Mouse (Mus musculus) frontal cortex, postnatal 14 days (tissue): ENCODE results near the gene Plcd3.

Experiments used
- DNase-seq, 2 experiments: peaks; one replicate each; pipeline ENCODE4 v3.0.0; 2022; ENCODE audit warnings: low spot score in 2 of 2

Gene Plcd3

DNA sequence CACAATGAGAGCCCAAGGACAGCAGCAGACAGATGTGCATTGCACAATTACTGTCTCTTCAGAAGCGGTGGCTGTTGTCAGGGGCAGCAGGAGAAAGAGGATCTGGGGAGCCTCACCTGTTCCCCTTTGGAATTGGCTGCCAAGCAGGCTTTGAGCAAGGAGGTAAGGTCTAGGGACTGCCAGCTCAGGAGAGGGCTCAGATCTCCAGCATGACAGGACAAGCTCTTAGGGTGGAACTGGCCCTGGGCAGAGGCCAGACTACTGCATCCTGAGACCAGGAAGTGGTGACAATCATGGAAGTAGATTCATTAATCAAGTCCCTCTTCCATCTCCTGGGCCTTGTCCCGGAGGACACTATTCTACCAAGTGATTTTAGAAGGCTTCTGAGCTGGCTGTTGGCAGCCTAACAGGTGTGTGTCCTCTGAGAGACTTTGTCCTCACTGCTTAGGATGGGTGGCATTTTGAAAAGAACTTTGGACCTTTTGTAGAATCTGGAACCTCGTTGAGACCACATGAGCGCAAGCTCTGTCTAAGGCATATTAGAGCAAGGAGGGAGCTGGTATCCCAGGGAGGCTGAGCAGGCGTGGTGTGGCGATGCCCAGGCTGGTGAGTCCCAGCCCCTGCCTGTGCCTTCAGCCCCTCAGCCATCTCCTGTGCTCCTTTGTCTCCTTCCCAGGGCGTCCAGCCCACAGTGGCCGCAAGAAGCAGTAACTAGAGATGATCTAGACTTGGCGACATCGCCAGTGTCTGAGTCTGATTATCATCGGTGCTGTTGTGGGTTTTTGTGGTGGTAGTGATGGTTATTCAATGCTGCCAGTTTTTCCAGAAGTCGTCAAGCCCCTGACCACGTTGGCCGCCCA lies 35.0 kb downstream of the Plcd3 start:
- DNase-seq = no peak

DNA sequence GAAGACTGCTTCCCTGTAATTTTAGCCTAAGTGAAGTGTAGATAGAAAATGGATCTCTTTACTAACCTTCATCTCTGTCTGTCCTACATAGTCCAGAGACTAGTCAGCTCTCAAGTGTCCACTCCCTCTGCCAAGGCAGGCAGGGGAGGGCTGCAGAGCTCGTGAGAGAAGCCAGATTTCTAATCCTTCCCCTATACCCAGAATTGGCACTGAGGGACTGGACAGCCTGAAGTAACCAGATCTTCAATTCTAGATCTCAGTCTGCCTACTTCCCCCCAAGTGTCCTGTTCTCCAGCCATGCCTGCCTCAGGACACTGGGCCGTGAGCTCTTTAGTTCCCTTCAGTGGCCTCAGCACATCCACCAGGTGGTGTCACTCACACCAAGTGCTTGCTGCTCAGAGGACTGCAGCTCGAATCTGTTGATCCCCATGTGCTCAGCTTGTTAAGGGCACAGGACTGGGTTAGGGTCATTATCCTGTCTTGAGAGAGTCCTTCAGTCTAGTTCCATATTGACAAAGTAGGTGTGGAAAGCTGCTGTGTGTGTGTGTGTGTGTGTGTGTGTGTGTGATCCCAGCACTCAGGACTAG lies 42.9 kb downstream of the Plcd3 start:
- no peak for DNase-seq

DNA sequence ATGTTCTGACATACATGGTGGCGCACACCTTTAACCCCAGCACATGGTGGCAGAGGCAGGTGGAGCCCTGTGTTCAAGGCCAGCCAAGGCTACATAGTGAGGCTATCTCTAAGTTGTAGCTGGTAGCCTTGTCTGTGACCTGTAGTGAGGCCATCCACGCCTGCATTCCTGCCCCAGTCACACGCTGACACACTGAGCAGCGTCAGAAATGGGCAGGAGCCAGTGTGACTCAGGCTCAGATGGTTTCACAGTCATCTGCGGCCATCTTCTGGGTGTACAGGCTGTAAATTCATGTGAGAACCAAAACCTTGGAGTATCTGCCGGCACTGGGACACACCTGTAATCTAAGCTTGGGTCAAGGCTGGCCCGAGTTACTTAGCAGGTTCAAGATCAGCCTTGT lies 44.8 kb downstream of the Plcd3 start:
- no peak for DNase-seq

DNA sequence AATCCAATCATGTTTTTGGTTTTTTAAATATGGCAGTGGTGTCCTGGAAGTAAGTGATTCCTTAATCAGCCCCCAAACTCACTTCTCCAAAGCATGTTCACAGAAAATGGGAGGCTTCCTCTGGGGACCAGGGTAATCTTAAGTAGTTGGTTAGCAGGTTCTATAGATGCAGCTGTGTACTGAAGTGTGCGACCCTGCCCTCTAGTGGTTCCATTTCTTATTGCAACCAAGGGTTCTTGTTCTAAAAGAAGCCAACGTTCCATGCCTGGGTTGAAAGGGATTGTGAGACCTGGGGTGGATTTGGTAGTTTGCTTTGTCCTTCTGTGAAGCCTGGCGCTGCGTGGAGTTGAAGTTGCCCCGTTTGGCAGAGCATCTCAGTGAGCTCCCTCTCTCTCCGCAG lies 46.7 kb downstream of the Plcd3 start:
- peak; percentile 51 to 83 for DNase-seq

DNA sequence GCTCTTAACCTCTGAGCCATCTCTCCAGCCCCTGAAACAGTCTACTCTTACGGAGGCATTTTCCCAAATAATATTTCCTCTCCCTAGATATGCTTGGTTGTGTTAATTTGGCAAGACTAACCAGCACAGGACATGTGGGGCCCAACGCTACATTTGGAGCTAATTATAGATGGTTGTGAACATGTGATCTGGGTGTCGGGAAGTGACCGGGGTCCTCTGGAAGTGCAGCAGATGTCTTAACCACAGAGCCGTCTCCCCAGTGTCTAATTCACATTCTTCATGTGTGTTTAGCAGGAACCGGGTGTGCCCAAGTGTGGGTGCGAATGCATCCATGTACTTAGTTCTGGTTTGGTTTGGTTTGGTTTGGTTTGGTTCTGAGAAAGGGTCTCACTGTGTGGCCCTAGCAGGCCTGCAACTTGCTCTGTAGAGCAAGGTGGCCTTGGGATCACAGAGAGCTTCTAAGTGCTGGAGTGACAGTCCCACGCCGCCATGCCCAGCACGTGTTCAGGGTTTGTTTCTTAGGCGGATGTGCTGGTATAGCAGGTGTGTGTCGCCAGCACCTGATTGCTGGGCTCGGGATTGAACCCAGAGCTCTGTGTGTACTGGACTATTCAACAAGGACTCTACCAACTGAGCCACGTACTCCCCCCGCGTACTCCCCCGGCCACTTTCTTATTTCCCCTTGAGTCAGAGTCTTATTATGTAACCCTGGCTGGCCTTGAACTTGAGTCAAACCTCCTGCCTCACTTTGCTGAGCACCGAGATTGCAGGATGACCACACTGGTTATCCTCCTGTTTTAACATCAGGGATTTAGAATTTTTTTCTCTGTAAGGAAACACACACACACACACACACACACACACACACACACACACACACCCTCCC lies 48.0 kb downstream of the Plcd3 start:
- no peak for DNase-seq

DNA sequence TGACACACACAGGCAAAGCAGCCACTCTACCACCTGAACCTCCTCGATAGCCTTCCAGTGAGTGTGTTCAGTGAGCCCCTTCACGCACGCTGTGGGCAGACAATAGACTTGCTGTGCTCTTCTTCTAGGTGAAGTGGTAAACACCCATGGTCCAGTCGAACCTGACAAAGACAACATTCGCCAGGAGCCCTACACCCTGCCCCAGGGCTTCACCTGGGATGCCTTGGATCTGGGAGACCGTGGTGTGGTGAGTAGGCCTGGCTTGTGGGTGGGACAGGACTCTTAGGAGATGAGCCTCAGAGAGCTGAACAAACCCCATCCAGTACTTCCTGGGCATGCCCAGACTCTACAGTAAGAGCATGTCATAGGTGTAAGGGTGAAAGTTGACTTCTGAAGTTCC lies 49.4 kb downstream of the Plcd3 start:
- no peak for DNase-seq

DNA sequence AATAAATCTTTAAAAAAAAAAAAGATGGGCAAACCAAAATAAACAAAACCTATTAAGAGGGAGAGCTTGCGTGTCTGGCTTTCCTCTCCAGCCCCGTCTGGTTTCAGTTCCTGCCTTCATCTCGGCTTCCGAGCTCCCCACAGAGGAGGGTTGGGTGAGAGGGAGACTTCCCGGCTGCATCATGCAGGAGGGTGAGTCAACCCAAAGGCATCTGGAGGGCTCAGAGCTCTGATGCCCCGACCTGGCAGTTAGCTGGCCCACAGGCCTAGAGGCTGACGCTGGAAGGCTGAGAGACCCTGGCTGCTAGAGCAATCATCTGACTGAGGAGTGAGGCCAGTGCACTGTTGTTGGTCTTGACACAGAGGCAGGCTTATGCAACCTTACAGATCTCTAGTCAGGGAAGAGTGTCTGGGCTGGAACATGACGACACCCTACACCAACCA lies 50.2 kb downstream of the Plcd3 start:
- DNase-seq = peak in 1 of 2 experiments; percentile 55

DNA sequence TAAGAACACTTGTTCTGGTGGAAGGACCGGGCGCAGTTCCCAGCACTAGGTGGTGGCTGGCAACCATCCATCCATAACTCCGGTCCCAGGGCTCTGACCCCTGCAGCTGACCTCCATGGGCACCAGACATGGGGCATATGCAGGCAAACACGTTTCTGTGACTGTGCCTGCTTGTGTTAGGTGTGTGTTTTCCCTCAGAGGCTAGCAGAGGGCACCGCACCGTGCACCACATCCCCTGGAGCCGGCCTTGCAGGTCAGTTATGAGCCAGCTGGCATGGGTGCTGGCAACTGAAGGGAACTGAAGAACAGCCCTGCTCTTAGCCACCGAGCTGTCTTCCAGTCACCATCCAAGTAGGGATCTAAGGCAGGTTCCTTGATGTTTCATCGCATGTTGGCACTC lies 51.3 kb downstream of the Plcd3 start:
- no peak for DNase-seq

DNA sequence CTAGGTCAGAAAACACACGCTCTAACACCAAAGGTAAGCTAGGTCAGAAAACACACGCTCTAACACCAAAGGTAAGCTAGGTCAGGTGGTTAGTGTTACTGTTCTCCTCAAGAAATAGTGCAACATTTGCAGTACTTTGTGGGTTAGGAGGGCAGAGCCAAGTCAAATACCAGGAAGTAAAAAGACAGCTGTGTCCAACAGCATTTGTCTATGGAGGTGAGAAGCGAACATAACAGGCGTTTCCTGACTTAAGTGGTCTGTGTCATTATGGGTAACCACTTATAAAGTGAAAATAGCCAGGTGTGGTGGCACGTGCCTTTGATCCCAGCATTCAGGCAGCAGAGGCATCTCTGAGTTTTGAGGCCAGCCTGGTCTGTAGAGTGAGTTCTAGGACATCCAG lies 51.8 kb downstream of the Plcd3 start:
- DNase-seq = no peak

DNA sequence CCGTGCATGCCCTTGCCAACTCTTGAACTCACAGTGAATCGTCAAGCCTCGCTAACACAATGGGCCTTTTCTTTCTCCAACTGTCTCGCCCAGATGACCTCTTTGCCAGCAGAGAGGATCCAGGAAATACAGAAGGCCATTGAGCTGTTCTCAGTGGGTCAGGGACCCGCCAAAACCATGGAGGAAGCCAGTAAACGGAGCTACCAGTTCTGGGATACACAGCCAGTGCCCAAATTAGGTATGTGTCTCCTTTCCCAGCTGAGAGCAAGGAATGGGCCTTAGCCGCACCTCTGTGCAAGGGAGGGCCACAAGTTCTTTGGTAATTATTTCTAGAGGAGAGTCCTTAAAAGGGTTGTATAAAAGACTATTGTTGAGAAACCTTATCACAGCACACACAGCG lies 55.2 kb downstream of the Plcd3 start:
- no peak for DNase-seq

DNA sequence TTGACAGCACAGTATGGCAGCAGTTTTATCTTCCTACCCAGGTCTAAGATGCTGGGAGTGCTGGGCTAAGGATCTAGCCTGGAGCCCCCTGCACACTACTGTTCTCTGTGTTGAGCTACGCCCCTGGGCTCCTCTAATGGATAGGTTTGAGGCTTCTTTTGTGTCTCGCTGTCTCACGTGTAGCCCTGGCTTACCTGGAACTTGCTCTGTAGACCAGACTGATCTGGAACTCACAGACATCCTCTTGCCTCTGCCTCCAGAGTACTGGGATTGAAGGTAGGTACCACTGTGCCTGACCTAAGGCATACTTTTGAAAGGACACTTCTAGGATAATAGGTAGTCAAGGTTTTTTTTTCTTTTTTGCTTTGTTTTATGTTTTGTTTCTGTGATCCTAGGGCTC lies 57.5 kb downstream of the Plcd3 start:
- DNase-seq = no peak

DNA sequence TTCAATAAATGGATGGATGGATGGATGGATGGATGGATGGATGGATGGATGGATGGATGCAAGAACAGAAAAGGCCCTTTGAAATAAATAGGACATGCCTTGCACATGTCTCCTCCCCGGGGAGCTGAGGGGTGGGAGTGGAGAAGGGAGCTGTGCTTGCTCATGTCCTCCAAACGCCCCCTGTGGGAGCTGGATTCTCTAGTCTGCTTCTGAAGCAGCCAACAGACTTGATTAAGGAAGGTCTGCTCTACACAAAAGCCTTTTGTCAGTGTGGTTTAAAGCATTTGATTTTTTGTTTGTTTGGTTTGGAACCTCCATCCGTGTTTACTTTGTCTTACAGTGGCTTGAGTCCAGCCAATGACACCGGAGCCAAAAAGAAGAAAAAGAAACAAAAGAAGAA lies 58.6 kb downstream of the Plcd3 start:
- DNase-seq = no peak

DNA sequence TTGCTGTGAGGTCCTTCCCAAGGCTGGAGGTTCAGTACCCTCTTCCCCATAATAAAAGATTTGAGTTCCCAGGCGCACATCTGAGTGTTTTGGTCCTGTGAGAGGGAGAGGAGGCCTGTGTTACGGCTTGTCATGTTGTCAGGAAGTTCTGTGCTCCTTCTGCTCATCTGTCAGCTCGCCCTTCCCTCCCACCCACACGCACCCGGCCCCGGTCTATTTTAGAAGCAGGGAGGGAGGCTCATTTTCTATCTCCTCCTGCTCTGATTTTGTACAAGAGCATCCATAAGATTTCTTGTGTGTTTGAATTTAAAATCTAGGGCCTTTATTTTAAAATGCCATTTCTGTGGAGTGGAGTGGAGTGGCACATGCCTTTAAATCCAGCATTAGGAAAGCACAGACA lies 63.4 kb downstream of the Plcd3 start:
- DNase-seq = no peak

DNA sequence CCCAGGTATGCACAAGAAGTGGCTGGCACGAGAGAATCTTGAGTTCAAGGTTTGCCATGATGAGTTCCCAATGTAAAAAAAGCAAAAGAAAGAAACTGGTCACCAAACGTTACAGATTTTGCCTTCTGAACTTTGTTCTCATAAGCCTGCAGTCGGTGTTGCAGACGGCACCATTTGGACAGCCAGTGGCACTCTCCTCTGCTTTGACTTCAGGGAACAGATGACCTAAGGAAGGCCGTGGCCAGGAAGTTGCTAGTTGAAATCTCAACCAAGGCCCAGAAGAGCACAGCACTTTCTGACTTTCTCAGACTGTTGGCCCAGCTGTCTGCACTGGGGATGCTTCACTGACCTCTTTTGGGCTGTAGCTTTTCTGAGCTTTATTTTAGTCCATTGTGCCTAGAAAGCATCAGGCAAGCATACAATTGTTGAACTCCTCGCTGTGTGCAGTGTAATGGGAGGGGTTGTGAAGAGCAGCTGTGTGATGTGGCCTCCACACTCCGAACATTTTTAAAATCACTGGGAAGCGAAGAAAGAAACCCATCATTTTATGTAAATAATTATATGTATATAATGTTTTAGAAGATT lies 64.5 kb downstream of the Plcd3 start:
- no peak for DNase-seq

DNA sequence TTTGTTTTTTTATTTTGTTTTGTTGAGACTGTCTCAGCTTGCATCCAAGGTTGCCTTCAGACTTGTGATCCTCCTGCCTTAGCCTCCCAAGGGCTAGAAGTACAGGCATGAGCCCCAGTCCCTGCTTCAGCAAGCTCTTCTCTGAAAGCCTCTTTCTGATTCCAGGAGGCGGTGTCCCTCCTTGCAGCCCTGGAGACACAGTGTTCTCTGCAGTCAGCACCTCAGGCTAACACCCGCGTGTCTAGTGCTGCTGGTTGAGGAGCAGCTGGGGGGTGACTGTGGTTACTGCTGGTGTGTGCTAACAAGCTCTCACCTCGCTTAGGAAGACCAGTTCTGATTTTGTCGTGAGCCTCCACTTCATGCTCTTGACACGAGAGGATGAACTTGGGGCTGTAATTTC lies 66.5 kb downstream of the Plcd3 start:
- DNase-seq = no peak

DNA sequence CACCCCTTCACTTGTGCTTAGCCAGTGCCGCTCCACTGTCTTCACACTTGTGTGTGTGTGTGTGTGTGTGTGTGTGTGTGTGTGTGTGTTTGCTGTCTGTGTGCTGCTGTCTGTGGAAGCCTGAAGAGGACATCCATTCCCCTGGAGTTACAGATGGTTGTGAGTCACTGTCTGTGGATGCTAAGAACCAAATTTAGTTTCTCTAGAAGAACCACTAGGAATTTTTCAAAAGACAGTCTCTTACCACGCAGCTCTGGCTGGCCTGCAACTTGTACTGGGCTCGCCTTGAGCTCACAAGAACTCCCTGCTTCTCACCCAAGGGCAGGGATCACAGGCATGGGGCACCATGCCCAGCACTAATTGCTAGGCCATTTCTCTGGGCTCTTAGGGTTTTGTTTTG lies 68.4 kb downstream of the Plcd3 start:
- DNase-seq = no peak

DNA sequence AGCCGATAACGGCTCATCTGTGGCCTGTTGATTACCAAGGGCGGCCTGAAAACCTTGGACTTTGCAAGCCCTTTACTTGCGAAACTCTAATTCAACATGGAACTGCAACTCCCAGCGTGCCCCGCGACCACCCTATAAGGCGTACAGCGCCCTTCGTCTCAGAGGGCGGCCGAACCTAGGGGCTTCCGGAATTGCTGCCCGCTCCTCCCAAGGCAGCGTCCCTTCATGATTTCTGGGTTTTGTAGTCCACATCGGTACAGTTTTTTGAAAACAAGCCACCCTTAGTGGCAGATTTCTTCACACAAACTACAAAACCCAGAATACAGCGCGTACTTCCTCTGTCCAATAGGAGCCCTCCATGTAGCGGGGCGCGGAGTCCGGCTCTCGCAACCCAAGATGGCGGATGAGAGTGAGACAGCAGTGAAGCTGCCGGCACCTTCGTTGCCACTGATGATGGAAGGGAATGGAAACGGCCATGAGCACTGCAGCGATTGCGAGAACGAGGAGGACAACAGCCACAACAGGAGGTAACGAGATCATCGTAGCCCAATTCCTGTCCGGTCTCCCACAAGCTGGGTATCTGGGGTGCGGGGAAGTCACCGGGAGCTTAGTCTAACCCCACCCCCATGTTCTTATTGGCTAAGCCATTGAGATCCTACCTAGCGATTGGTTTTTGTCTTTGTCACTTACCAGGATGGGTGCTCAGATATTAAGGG lies 73.1 kb downstream of the Plcd3 start, which contains the start of the genes Nmt1 and Dcakd:
Nmt1 (plus strand) TSS at position 15 of the 716 bp plus-strand sequence.
Dcakd (minus strand) TSS at position 158 of the 716 bp plus-strand sequence.
- DNase-seq = peak; percentile 89 to 92

DNA sequence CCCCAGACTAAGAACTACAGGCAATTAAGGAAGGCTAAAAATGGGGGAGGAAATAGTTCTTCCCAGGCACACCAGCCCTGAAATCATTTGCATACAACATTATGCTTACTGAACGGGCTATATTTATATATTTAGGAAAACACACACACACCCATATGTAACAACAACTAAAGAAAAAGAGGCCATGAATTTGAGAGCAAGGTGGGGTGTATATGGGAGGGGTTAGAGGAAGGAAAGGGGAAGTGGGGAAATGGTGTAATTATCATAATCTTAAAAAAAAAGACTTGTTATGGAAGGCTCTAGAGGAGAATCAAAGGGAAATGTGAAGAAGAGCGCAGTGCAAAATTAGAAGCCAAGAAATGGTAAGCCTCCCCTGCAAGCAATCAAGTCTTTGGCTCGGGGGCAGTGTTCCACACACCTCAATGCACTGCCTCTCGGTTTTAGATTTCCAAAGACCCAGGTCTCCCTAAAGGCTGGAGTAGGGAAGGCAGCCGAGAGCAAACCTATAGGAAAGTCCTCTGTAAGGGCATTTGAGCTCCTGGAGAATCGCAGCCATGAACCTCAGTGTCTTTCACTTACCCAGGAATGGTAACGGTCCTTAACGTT lies 73.8 kb downstream of the Plcd3 start:
- no peak for DNase-seq

DNA sequence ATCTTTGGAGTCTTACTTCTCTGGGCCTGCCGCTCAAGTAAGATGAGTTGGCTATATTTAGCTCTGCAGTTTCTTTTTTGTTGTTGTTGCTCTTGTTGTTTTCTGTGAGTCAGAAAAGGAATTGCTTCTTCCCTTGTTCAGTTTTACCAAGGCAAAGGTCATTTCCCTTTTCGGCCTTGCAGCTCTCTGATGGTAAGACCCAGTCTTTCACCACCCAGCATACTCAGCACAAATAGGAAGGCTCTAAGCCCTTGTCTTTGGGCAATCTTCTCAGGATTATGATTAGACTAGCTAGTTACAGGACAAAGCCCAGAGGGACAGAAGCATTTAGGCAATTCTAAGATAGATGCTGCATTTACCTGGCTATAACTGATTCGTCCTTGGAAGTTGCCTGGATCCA lies 74.6 kb downstream of the Plcd3 start:
- DNase-seq = no peak

DNA sequence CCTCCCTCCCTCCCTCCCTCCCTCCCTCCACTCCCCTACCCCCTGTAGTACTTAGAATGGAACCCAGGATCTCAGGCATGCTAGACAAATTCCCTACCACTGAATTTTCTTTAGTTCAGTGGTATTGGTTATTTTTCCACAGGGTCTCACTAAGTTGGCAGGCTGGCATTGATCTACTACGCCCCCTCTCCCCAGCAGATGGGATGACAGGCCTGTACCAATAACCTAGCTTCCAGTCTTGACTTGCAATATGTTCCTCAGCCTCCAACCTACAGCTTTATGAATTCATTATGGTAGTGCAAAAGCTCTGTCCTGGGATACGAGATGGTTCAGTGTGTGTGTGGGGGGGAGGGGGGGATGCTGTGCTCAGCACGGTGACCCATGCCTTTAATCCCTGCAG lies 77.5 kb downstream of the Plcd3 start:
- no peak for DNase-seq
